Mouse (Mus musculus): ENCODE results near the gene Flrt1.
A peak's percentile ranks its signal among the peaks of the same experiment; 100 is the strongest.

Flrt1 gene

DNA sequence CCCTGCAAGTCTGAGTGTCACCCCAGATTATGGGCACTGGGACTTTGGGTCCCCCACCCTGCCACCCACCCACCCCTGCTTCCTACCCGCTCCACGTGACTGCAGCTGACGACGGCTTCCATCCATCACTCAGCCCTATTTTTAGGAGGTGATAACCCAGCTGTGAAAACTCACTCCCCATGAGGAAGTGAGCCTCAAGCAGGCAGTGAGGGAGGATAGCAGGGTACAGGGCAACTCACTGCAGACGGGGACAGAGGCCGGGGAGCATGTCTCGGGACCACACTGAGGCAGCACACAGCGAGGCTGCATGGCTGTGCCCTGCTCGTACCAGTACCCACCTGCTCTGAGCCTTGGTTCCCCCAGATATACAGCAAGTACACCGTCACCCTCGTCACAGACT lies 24.8 kb upstream of the Flrt1 start:
- no peak for DNase-seq (ENCODE audit: low read depth, low spot score)

DNA sequence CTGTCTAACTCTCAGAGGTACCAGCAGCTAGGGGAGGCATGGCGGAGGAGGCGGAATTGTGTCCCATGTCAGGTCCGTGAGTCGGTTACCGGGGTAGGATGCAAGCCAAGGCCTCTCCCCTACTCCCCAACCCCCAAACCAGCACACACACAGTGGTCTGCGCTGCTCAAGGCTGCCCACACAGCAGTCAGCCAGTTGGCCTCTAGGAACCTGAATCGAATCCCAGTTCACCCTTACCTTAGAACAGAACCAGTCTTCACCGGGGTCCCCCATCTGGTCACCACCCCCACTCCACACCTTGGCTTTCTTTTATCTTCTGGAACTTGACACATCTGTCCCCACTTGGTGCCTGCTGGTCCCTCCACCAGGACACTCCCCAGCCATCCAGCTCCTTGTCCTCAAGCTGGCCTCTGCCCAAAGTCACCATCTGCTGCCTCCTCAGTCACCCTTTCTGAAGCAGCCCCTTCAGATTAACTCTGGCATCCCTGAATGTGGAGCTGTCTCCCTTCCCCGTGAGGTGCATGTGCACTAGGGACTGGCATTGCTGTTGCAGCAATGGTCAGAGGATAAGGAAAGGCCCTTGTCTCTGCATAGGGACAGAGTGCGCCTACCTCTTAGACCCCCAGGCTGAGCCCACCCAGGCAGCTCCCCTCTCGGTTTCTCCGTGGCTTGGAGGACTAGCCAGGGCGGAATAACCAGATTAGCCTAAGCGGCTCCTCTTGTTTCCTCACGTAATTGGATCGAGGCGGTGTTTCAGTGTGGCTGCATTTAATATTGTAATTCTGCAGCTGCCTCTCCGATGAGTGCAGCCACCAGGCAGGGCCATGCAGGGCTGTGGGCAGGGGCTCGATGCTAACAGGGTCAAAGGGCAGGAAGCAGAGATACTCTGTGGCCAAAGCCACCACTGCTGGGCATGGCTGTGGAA lies 23.3 kb upstream of the Flrt1 start:
- DNase-seq (ENCODE audit: low read depth, low spot score) = peak; percentile 70

DNA sequence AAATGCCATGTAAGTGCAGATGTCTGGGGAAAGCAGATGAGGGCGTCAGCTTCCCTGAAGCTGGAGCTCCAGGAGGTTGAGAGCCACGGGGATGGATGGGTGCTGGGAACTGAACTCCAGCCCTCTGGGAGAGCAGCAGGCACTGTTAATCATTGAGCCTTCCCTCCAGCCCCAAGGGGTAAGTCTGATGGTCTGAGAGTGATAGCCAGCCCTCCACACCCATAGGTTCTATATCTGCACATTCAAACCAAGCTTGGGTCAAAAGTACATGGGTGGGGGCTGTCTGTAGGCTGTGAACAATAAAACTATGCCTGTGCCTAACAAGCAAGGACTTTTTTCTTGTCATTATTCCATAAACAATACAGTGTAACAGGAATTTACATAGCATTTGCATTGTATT lies 21.4 kb upstream of the Flrt1 start:
- no peak for DNase-seq (ENCODE audit: low read depth, low spot score)

DNA sequence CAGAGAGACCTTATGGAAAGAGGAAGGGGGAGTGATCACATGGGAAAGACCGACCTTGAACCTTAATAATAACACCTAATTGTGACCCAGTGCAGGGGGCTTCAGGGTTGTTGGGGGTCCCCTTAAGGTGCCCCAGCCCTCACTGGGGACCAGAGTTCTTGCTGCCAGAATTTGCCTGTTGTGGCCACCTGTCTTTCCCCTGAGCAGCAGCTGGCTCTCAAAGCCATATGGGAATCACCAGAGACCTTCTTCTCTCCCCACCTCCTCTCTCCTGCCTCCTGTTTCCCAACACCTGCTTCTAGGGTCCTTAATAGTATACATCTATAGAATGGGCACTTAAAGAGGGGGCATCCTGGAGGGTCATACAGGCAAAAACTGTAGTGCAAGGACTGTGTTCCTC lies 20.7 kb upstream of the Flrt1 start:
- DNase-seq (ENCODE audit: low read depth, low spot score) = no peak

DNA sequence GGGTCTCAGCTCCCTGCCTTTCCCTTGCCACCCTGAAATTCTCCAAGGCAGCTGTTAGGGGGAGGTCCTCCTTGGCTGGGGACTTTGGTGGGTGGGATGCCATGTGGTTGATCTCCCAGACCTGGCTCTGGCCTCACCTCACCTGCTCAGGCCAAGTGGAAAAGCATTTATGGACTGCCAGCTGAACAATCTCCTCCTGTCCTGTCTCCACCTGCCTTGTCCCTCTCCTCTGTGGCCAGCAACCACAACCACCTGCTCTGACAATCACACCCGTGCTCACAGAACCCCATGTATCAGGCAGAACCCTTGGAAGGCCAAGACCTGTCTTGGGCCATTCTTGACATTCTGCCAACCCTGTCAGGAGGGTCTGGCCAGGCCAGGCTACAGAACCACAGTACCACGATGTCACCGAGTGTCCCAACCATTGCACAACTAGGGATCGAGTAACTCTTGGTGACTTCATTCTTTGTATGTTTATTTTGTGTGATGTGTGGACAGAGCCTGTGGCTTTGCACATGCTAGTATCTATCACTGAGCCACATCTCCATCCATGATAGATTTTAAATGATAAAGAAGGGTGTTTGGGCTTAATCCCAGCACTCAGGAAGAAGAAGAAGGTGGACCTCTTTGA lies 20.1 kb upstream of the Flrt1 start:
- DNase-seq (ENCODE audit: low read depth, low spot score) = no peak

DNA sequence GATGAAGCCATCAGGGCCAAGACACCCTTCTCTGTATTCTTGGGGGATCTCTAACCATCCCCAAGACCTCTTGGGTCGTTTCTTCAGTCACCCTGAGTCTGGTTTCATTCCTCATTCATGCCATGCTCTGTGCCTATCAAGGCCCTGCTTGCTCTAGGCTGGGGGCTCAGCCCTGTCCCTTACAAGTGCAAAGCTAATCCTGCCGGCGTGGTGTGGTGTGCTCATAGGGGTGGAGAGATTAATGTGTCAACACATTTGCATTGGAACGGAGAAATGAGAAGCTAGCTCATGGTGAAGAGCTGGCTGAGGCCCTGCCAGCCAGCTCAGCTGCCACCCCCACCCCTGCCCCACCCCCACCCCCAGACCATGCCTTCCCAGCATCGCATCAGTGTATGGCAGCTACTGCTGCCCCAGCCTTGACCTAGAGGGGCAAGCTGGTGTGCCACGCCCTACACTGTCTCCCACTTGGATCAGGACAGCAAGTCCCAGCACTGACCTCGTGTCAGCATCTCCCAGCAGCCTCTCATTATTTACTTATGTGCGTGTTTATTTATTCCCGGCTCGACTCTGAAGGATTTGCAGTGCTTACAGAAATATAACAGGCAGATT lies 17.3 kb upstream of the Flrt1 start:
- DNase-seq (ENCODE audit: low read depth, low spot score) = no peak

DNA sequence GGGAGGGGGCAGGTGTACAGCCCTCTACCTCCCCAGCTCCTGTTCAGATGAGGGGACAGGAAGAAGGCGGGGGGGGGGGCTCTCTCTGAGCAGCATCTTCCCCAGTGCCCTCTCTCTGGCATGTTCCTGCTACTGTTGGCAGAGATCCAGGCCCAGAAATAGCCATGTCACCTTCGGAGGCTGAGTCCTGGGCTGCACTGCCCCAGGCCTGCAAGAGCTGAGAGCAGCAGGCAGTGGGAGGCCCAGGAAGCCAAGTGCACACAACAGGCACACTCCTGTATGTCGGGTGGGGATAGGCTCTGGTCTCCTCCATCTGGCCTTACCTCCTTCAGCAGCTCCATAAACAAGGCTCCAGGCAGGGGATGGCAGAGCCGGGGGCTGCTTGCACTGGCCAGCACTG lies 16.7 kb upstream of the Flrt1 start:
- DNase-seq (ENCODE audit: low read depth, low spot score) = no peak

DNA sequence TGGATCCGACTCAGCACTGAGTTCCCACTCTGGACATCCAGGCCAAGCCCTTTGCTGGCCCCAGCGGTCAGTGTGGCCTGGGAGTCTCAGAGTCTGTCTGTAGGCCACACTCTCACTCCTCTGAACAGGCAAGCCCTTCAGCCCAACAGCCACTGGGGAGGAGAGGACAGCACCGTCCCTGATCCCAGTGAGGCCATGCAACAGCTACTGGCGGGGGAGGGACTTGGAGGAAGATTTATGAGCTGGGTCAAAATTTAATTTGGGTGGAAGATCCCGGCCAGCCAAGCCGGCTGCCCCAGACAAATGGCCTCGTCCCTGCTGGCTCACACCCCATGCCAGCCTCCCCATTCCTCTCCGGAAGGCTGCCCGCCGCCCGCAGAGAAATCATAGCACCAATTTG lies 15.7 kb upstream of the Flrt1 start:
- no peak for DNase-seq (ENCODE audit: low read depth, low spot score)

DNA sequence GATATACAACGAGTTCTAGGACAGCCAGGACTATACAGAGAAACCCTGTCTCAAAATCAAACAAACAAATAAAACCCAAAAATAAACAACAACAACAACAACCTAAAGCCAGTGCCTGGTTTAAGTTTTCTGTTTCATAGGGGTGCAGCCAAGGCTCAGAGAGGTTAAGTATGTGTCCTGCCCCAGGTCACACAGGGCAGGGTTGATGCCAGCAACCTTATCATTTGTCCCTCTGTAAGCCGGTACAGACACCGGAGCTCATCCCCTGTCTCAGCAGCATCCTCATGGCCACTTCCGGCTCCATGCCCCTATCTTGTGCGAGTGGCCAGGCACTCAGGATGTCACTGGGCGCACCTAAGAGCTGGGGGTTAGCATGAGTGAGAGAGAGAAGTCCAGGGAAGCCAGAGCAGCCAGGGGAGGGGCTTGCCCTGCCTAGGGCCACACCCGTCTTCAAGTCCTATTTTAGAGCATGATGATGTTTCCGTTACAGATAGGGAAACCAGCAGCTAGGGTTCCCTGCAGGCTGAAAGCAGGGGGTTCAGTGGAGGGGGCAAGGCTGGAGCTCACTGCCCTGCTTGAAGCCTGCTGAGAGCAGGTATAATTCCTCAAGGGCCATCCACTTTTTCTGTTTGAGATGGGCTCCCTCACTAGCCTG lies 12.3 kb upstream of the Flrt1 start:
- DNase-seq (ENCODE audit: low read depth, low spot score) = no peak

DNA sequence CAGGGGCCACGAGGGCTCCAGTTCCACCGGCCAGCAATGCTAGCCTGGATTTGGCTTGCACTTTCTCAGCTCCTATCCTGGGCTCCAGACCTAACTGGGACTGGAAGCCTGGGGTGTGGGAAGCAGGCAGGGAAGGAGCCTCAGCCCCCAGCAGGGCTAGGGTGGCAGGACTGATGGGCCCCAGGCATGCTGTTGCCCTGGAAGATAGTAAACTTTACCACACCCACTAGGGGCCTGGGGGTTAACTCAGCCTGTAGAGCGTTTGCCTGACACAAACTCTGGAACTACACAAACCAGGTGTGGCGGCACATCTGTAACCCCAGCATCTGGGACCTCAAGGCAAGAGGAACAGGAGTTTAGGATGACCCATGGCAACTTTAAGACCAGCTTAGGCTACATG lies 11.6 kb upstream of the Flrt1 start:
- DNase-seq (ENCODE audit: low read depth, low spot score) = no peak

DNA sequence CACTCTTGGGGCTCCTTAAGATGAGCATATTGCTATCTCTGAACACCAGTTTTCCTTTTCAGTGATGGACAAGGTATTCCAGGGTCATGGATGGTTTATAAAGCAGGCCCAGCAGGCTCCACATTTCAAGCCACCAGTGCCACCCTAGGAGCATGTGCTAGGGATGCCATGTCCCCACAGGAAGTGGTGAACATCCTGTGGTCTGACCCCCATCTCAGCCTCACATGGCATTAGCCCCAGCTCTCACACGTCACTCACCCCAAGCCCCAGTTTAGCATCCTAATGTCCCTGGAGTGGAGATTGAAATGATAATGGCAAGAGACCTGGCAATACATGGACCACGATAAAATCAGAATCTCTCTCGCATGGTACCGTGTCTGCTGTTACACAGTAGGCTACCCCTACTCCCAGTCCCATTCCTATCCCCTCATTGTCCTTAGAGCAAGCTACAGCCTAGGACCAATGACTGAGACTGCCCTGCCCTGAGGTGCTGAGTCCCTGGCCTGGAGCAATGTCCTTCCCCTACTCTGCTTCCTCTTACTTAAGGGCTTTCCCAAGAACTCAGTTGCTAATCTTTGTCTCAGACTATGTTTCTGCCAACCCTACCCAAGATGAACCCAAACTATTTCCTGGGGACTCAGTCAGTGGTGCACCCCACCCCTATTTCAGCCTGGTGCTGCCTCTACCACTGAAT lies 10.7 kb upstream of the Flrt1 start:
- DNase-seq (ENCODE audit: low read depth, low spot score) = no peak

DNA sequence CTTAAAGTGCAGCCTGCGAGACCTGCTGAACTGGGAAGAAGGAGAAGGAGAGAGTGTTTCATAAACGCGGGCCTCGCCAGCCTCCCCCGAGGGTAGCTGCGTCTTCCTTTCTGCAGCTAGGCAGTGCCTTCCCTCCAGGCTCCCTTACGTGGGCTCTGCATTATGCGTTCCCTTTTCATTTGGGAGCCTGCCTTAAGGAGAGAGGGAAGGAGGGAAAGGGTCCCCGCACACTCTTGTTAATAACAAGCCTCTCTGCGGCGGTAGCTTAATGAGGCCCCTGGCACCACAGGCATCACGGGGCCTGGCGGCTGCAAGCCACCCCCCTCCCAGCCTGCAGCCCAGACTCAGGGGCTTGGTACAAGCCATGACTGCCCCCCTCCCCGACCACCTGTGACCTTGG lies 8.0 kb upstream of the Flrt1 start:
- DNase-seq (ENCODE audit: low read depth, low spot score) = no peak

DNA sequence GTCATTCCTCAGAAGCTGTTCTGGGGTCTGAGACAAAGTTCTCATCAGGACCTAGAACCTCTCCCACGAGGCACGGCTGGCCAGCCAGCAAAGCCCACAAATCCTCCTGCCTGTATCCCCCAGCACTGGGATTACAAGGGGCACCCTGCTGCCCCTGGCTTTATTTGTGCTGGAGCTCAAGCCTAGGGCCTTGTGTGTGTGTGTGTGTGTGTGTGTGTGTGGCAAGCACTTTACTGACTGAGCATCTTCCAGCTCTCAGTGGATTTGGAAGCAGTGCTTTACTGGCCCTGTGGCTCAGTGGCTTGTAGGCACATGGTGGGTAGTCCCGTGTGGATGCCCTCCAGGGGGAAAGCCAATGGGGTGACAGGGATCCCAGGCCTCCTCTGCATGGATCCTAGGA lies 7.1 kb upstream of the Flrt1 start:
- DNase-seq (ENCODE audit: low read depth, low spot score) = no peak

DNA sequence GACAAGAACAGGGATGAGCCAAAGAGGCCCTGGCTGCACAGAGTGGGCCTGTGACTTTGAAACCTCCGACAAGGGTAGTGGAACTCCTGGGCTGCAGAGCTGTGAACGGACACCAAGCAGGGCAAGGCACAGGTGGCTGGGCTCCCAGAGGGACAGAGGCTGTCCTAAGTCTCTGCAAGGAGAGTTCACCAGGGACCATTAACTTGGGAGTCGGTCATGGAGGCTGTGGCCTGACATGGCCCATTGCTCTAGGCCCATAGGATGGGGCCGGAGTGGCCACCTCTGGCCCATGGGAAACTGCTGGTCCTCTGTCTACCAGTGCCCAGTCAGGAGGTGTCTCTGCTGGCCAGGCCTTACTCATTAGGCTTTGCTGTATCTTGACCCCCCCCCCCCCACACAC lies 6.2 kb upstream of the Flrt1 start:
- DNase-seq (ENCODE audit: low read depth, low spot score) = no peak

DNA sequence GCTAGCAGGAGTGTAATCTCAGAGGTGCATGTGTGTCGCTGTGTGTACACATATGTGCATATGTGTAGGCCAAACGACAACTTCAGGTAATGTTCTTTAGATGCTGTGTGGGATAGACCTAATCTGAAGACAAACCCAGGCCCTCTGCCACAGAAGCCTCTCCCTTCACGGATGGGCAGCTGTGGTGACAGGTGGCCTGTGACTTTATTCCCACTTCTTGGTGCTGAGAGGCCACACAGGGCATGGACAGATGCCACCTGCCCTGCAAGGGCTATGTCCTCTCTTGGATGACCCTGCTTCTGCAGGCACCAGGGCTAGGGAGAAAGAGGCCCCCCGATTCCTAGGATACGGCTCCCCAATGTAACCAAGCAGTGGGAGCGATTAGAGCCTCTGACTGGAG lies 5.8 kb upstream of the Flrt1 start:
- no peak for DNase-seq (ENCODE audit: low read depth, low spot score)

DNA sequence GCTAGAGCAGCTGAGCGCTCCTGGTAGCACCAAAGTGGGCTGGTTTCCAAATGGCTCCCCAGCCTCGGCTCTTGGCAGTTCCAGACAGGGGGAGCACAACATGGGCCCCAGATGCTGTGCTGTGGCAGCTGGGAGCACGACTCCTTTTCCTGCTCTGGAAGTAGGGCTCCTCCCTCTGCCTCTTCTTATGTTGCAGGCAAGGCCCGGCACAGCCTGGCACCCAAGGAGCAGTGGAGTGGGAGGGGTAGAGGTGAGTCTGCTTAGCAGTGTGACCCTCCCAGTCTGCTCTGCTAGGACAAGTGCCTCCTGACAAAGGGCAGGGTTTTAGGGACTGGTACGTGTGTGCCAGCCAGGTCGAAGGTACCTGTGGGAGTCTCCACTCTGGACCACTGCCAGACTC lies 5.3 kb upstream of the Flrt1 start:
- no peak for DNase-seq (ENCODE audit: low read depth, low spot score)

DNA sequence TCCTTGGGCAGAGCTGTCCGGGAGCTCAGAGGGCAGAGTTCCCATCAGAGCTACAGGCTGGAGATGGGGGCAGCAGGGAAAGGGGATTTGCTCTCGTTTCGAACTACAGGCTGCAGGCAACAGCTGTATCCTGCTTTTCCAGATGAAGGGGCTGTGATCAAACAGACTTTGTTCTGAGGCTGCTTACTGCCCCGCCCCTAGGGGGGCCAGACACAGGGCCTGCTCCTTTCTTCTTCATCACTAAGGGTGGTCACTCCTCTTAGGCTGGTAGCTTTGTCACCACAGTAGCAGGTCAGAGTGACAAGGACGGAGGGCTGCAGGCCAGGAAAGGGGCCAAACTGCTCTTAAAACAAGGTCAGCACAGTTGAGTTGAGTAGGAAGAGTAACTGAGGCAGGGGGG lies 4.6 kb upstream of the Flrt1 start:
- DNase-seq (ENCODE audit: low read depth, low spot score) = no peak

DNA sequence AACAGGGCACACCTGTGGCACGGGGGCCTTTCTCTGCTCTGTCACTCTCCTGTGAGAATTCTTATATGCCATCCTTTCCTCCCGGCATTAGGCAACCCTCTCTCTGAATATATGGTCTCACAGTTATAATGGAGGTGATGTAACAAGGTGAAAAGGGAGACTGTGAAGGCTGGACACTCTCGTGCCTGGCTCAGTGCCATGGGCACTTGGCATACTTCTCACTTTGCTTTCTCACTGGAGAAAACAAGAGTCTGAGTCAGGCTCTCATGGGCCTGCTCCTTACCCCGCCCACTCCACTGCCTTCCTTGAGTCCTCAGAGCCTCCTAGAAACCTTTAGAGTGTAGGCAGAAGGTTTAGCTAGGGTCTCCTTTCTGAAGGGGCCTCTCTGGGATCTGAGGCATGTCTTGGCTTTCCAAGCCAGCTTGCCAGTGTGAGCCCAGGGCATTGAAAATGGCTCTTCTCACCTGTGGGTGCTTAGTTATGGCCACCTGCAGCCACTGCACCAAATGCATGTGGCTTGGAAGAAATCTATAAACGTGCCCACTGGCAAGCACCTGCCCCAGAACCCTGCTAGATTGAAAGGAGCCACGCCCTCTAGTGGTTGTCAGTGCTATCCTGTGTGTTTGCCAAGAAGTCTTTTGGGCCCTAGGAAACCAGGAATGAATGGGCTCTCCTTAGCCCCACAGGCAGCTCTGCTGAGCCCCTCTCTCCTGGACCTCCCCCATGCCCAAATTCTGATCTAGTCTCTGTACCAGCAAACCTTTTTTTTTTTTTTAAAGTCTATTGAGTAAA lies 2.8 kb upstream of the Flrt1 start:
- no peak for DNase-seq (ENCODE audit: low read depth, low spot score)

DNA sequence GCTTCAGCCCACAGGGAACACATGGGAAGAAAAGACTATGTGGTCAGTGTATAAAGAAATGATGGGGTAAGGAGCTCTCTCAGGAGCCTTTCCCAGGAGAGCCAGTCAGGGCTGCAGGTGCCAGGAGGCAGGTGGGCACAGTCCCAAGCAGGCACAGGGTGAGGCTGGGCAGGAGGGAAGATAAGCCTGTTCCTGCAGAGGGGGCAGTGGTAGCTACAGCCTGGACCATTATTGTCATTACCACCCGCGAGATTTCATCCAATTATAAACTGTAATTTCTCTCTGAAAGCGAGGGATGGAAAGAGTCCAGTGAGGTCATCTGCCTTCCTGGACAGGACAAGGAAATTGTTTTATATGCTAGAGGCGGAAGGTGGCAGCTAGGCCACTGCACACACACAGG lies 1.6 kb upstream of the Flrt1 start:
- DNase-seq (ENCODE audit: low read depth, low spot score) = no peak

DNA sequence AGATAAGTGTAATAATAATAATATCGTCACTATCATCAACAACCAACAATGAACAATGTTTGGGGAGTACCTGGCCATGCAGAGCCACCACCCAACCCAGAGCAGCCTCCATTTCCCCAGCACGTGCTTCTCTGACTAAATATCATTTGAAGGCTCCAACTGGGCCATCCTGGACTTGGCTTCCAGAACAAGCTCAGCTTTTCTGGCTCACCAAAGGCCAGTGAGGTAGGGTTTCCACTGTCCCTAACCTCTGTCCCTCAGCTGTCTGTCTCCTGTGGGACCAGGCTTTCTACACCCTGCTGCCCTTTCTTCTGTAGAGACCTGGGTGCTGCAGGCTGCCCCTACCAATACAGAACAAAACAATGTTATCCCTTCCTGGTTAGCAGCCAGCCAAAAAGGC lies 1.0 kb upstream of the Flrt1 start:
- no peak for DNase-seq (ENCODE audit: low read depth, low spot score)

DNA sequence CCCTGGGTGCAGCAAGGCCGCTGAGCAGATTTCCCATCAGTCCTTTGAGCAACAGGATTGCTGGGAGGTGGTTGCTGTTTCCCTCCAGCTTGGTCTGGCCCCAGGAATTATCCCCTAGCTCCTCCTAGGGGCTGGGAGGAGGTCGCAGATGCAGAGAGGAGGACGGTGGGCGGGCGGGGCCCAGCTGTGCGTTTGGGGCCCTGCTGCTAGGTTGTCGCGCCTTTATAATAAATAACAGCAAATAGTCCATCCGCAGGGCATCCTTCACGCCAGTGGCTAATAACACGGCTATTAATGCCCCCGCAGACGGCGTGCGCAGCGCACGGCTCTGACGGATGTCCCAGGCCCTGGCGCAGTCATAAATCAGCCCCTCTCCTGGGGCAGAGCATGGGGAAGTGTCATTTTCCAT lies 1.5 kb downstream of the Flrt1 start:
- DNase-seq (ENCODE audit: low read depth, low spot score) = no peak
